Mouse (Mus musculus) spleen, embryonic (tissue): ENCODE measurements around the gene Acp2.

ENCODE experiments used
- CTCF ChIA-PET: fragments of 350-600 bp; sonication (Branson Sonifier 250); formaldehyde crosslinking; loops from one replicate; lab custom pipeline; 2022; lab: Charles Lee

Acp2 gene

GRCm38 (mm10) chr2:91254725-91255380 is 52.2 kb downstream of the Acp2 start:
- CTCF ChIA-PET = no interaction called here

- CTCF ChIA-PET = interaction anchor here (0.8 kb wide), 1 partner anchor 26 kb away, joined by 3 read pairs; no protein-coding TSS in a partner anchor
Measured at GRCm38 (mm10) chr2:91255661-91256150, 53.0 kb downstream of the Acp2 start, which contains the start of gene Pacsin3. Gene Pacsin3, plus strand, starts transcription at chr2:91255954.

- CTCF ChIA-PET = interaction anchor here (0.8 kb wide), 1 partner anchor 27 kb away, joined by 3 read pairs; no protein-coding TSS in a partner anchor
Measured at GRCm38 (mm10) chr2:91256256-91257125, 53.8 kb downstream of the Acp2 start.

- CTCF ChIA-PET = no interaction called here
Measured at GRCm38 (mm10) chr2:91257126-91257980, 54.7 kb downstream of the Acp2 start.

- CTCF ChIA-PET = no interaction called here
Measured at GRCm38 (mm10) chr2:91258054-91258453, 55.4 kb downstream of the Acp2 start.

GRCm38 (mm10) chr2:91258830-91259229 is 56.1 kb downstream of the Acp2 start:
- CTCF ChIA-PET = no interaction called here

- CTCF ChIA-PET = no interaction called here
Measured at GRCm38 (mm10) chr2:91259493-91259892, 56.8 kb downstream of the Acp2 start.
